Mouse (Mus musculus): ENCODE results near the gene Tmem63b. TPM values are rescaled to one million over a fixed set of nuclear protein-coding genes. Genes with fewer than 3 reads are reported as not detected.

Tmem63b gene
- 2.9 TPM for polyA plus RNA-seq (2014; fragmentation: Illumina TruSeq; extraction: RNeasy Lipid Tissue Mini Kit (QIAGEN cat#74804); ENCODE audit: low replicate concordance)

GRCm38 (mm10) chr17:45686716-45687115, at the start of gene Tmem63b:
Gene Tmem63b (minus strand): TSS chr17:45686905.

GRCm38 (mm10) chr17:45733735-45734301, 47.1 kb upstream of the Tmem63b start, which contains the start of gene 1600014C23Rik:
Gene 1600014C23Rik (minus strand): TSS chr17:45733844.

GRCm38 (mm10) chr17:45686093-45686619, 549 bp downstream of the Tmem63b start, which contains the start of gene Mrpl14:
Gene Mrpl14 (plus strand): TSS chr17:45686322.

GRCm38 (mm10) chr17:45659225-45659624, 27.5 kb downstream of the Tmem63b start, which contains the start of gene Capn11:
Gene Capn11 (minus strand): TSS chr17:45659325.

Other genes starting within 250 kb of the Tmem63b start
- gene Spats1, start 211.5 kb downstream of the Tmem63b start, polyA plus RNA-seq (2014; fragmentation: Illumina TruSeq; extraction: RNeasy Lipid Tissue Mini Kit (QIAGEN cat#74804); ENCODE audit: low replicate concordance) = not detected
- gene Aars2, start 180.1 kb downstream of the Tmem63b start, polyA plus RNA-seq (2014; fragmentation: Illumina TruSeq; extraction: RNeasy Lipid Tissue Mini Kit (QIAGEN cat#74804); ENCODE audit: low replicate concordance) = not detected
- not detected for gene Tcte1, start 163.5 kb downstream of the Tmem63b start, polyA plus RNA-seq (2014; fragmentation: Illumina TruSeq; extraction: RNeasy Lipid Tissue Mini Kit (QIAGEN cat#74804); ENCODE audit: low replicate concordance)
- not detected for gene Tmem151b, start 137.2 kb downstream of the Tmem63b start, polyA plus RNA-seq (2014; fragmentation: Illumina TruSeq; extraction: RNeasy Lipid Tissue Mini Kit (QIAGEN cat#74804); ENCODE audit: low replicate concordance)
- gene Nfkbie, start 131.2 kb downstream of the Tmem63b start, polyA plus RNA-seq (2014; fragmentation: Illumina TruSeq; extraction: RNeasy Lipid Tissue Mini Kit (QIAGEN cat#74804); ENCODE audit: low replicate concordance) = 1.1 TPM
- gene Slc35b2, start 123.0 kb downstream of the Tmem63b start, polyA plus RNA-seq (2014; fragmentation: Illumina TruSeq; extraction: RNeasy Lipid Tissue Mini Kit (QIAGEN cat#74804); ENCODE audit: low replicate concordance) = 1.3 TPM
- gene Hsp90ab1, start 113.6 kb downstream of the Tmem63b start, polyA plus RNA-seq (2014; fragmentation: Illumina TruSeq; extraction: RNeasy Lipid Tissue Mini Kit (QIAGEN cat#74804); ENCODE audit: low replicate concordance) = 585 TPM
- 0.82 TPM for gene Slc29a1, start 87.3 kb downstream of the Tmem63b start, polyA plus RNA-seq (2014; fragmentation: Illumina TruSeq; extraction: RNeasy Lipid Tissue Mini Kit (QIAGEN cat#74804); ENCODE audit: low replicate concordance)
- gene Mymx, start 84.8 kb downstream of the Tmem63b start, polyA plus RNA-seq (2014; fragmentation: Illumina TruSeq; extraction: RNeasy Lipid Tissue Mini Kit (QIAGEN cat#74804); ENCODE audit: low replicate concordance) = not detected
- gene Capn11, start 27.6 kb downstream of the Tmem63b start, polyA plus RNA-seq (2014; fragmentation: Illumina TruSeq; extraction: RNeasy Lipid Tissue Mini Kit (QIAGEN cat#74804); ENCODE audit: low replicate concordance) = 0.63 TPM
- gene Mrpl14, start 583 bp downstream of the Tmem63b start, polyA plus RNA-seq (2014; fragmentation: Illumina TruSeq; extraction: RNeasy Lipid Tissue Mini Kit (QIAGEN cat#74804); ENCODE audit: low replicate concordance) = not detected
- gene 1600014C23Rik, start 46.9 kb upstream of the Tmem63b start, polyA plus RNA-seq (2014; fragmentation: Illumina TruSeq; extraction: RNeasy Lipid Tissue Mini Kit (QIAGEN cat#74804); ENCODE audit: low replicate concordance) = not detected